Mouse (Mus musculus) midbrain, embryonic 13.5 days (tissue): ENCODE data around the gene Gstk1. TPM values are rescaled to one million over a fixed set of nuclear protein-coding genes. Genes with fewer than 3 reads are reported as not detected.
A peak's percentile ranks its signal among the peaks of the same experiment; 100 is the strongest.

Experiments
- ATAC-seq: fragments of 200-750 bp; cut with Nextera tagmentation; 2 replicates; pipeline ENCODE4 v1.8.0; 2017; ENCODE audit warnings: mild to moderate bottlenecking, moderate TSS enrichment, moderate library complexity
- H3K27ac ChIP-seq: fragments of 300-500 bp; sonication (generic); 2 replicates; pipeline ENCODE4 v1.5.1; 2015; ENCODE audit warnings: inconsistent platforms, mild to moderate bottlenecking, moderate library complexity
- H3K27me3 ChIP-seq: fragments of 300-500 bp; sonication (generic); 2 replicates; pipeline ENCODE4 v1.6.1; 2015; ENCODE audit warnings: mild to moderate bottlenecking, inconsistent platforms
- H3K36me3 ChIP-seq: fragments of 300-500 bp; sonication (generic); 2 replicates; pipeline ENCODE4 v1.6.1; 2015; ENCODE audit warnings: mild to moderate bottlenecking, inconsistent platforms
- H3K4me1 ChIP-seq: fragments of 300-500 bp; sonication (generic); replicated peaks from 2 replicates; pipeline ENCODE4 v1.6.1; 2015; ENCODE audit warnings: inconsistent platforms
- H3K4me2 ChIP-seq: fragments of 300-500 bp; sonication (generic); replicated peaks from 2 replicates; pipeline ENCODE4 v1.6.1; 2015; ENCODE audit warnings: moderate library complexity, mild to moderate bottlenecking, inconsistent platforms
- H3K4me3 ChIP-seq: fragments of 300-500 bp; sonication (generic); replicated peaks from 2 replicates; pipeline ENCODE4 v1.5.1; 2015; ENCODE audit warnings: mild to moderate bottlenecking, inconsistent platforms
- H3K9ac ChIP-seq: fragments of 300-500 bp; sonication (generic); replicated peaks from 2 replicates; pipeline ENCODE4 v1.6.1; 2015; ENCODE audit warnings: mild to moderate bottlenecking, inconsistent platforms
- H3K9me3 ChIP-seq: fragments of 300-500 bp; sonication (generic); 2 replicates; pipeline ENCODE4 v1.6.1; 2016; ENCODE audit warnings: mild to moderate bottlenecking, inconsistent platforms
- WGBS: fragments of 180-500 bp; shearing (Covaris S2); methylation state at CpG from one replicate; pipeline ENCODE4 v1.1.7; 2015; 5-methylcytosine and 5-hydroxymethylcytosine counted together
- polyA plus RNA-seq: library from polyadenylated mRNA; unstranded; fragments of >200 nt; fragmentation: Nextera tagmentation; extraction: Ambion mirVana; gene quantifications from 2 replicates; pipeline ENCODE4 v1.2.1, GENCODE M21; 2015

Gstk1 gene
- polyA plus RNA-seq, 1 experiment from 2014 or later = 10.8 TPM

DNA sequence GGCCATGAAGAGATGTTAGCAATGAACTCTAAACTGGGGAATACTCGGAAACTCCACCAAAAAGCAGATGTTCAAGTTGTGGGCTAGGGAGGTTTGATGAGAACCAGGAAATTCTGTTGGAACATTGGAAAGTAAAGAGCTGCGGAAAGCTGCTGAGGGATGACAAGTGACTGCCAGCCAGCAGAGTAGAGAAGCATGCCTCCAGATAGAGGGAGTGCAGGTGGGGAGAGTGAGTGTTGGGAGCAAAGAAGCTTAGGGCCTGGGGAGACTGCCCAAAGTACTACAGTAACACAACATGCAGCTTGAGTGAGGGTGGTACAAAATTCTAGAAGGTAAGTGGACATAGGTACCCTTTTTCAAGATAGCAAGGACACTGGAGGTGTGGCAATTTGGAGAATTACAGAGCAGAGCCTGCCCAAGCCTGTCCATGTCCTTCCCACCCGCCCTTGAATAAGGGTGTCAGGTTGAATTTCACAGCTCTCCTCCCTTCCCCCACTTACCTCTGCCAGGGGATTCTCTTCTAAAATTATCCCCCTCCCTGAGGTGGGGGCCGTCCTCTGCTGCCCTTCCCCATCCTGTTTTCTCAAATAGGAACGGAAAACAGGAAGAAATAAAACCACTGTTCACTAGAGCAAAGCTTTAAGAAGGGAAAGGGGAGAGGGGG lies 37.3 kb downstream of the Gstk1 start:
- 0 out of 2 replicates have a peak, but pooled peaks have one; percentile 21 for ATAC-seq
- Histone ChIP-seq H3K4me2 (no peak overlapping the region), H3K4me1 (no peaks in the 10 kb centered on the region), H3K9me3 (no peaks in the 10 kb centered on the region), H3K27me3 (no peaks in the 10 kb centered on the region), H3K9ac (no peak overlapping the region), H3K27ac (no peak overlapping the region), H3K4me3 (no peak overlapping the region), H3K36me3 (peaks cover 71% of the 10 kb centered on the region)
- WGBS = 84% methylated on average over 5 of the region's 5 CpGs

DNA sequence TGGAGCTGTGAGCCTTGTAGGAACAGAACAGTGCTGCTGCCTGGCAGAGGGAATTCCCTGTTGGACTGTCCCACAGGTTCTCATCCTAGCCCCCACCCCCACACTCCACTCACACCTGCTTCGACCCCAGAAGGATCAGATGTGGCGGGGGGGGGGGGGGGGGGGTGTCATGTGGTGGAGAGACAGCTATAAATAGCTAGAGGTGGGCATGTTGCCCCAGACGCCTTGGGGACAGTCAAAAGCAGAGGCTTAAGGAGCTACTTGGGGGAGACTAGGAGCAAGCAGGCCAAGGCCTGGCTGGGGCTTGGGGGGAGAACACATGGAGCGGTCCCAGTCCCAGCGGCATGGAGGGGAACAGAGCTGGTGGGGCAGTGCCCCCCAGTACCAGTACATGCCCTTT lies 40.7 kb downstream of the Gstk1 start, which contains the start of gene Clcn1:
Gene Clcn1 (plus strand): TSS at position 238 of the 400 bp plus-strand sequence.
- Histone ChIP-seq H3K4me3 (no peak within 1 kb of the TSS), H3K27me3 (no peaks in the 10 kb centered on the region), H3K9me3 (no peaks in the 10 kb centered on the region), H3K9ac (no peak within 1 kb of the TSS), H3K4me1 (no peaks in the 10 kb centered on the region), H3K27ac (no peak within 1 kb of the TSS), H3K36me3 (peaks cover 56% of the 10 kb centered on the region), H3K4me2 (no peak within 1 kb of the TSS)
- 0 out of 2 replicates have a peak, but pooled peaks have one; percentile 22 for ATAC-seq
- WGBS = 83% methylated on average over 4 of the region's 5 CpGs

DNA sequence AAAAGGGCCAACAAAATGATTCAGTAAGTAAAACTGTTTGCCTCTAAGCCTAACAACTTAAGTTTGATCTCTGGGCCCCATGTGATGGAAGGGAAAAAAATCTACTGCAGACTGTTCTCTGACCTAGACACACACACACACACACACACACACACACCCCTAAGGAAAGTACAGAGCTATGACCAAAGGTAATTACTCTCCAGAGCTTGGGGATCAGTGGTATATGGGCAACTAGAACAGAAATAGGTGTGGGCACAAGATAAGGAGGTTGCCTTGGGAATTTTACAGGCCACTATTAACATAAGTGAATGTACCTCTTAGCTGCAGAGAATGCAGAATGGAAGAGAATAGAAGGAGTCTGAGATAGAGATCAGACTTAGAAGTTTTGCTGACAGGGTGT lies 41.8 kb downstream of the Gstk1 start:
- Histone ChIP-seq H3K4me1 (no peaks in the 10 kb centered on the region), H3K27ac (no peak overlapping the region), H3K4me2 (no peak overlapping the region), H3K9ac (no peak overlapping the region), H3K4me3 (no peak overlapping the region), H3K36me3 (peaks cover 55% of the 10 kb centered on the region), H3K27me3 (no peaks in the 10 kb centered on the region), H3K9me3 (no peaks in the 10 kb centered on the region)
- no peak for ATAC-seq

DNA sequence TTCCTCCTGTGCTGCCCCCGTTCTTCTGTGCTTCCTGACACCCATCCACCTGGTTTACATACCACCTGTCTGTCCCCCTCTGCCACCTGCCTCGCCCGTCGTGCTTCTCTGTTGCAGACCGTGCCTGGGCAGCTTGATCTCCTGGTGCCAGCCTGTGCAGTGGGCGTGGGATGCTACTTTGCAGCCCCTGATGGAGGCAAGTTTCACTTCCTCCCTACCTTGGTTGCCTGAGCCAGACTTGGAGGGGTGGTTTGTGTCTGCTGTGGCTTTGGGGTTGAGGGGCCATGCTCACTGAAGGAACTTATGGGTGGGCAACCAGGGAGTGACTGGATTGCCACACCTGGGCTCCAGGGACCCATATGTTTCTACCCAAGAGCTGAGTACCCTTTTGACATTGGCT lies 47.6 kb downstream of the Gstk1 start:
- no peak for ATAC-seq
- Histone ChIP-seq H3K9ac (no peak overlapping the region), H3K27me3 (no peaks in the 10 kb centered on the region), H3K36me3 (peaks cover 78% of the 10 kb centered on the region), H3K9me3 (no peaks in the 10 kb centered on the region), H3K4me1 (no peaks in the 10 kb centered on the region), H3K4me3 (no peak overlapping the region), H3K27ac (no peak overlapping the region), H3K4me2 (no peak overlapping the region)
- 95% methylated on average over 6 of the region's 6 CpGs for WGBS

DNA sequence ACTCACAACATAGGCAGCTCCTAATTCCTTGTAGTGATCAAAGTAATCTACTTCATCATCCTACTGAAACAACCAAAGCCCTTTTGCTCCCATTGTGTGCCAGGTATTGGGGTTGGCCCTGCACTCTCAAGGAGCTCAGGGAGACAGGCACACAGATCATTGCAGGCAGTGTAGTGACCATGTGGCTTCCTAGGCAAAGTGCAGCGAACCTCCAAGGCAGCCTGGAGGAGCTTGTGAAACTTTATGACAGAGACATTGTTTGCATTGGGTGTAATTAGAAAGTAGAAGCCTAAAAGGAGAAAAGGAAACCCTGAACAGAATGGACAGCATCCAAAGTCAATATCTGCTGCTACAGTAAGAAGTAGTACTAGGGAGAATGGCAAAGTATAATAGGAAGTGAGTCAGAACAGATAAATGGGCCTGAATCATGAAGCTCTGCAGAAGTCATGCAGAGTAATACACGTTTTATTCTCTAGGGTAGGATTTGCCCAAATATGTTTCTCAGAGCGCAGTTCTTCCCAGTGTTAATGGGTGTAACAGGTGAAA lies 49.9 kb downstream of the Gstk1 start:
- no peaks in the 10 kb centered on the region for H3K9me3 ChIP-seq
- H3K27me3 ChIP-seq = no peaks in the 10 kb centered on the region
- H3K27ac ChIP-seq = no peak overlapping the region
- 85% methylated on average over 3 of the region's 3 CpGs for WGBS
- no peak overlapping the region for H3K9ac ChIP-seq
- no peaks in the 10 kb centered on the region for H3K4me1 ChIP-seq
- no peak overlapping the region for H3K4me3 ChIP-seq
- H3K4me2 ChIP-seq = no peak overlapping the region
- no peak for ATAC-seq
- H3K36me3 ChIP-seq = peaks cover 92% of the 10 kb centered on the region

DNA sequence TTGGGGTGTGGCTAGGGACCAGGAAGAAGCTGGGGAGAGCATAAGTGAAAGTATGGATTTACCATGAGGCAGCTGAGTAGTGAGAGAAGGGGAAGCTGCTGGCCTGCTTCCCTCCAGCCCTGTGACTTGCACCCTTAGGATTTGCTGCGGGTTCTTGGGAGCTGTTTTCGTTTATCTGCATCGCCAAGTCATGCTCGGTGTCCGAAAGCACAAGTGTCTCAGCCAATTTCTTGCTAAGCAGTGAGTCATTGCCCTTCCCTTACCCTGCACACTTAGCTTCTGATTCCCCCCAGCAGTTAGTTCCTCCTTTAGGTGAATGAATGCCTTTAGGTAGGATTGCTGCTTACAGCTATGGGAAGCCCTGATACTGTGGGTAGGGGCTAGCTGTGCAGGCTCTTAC lies 53.6 kb downstream of the Gstk1 start:
- WGBS = 95% methylated on average over 5 of the region's 5 CpGs
- ATAC-seq = no peak
- H3K36me3 ChIP-seq = peaks cover 74% of the 10 kb centered on the region
- H3K4me1 ChIP-seq = no peaks in the 10 kb centered on the region
- H3K27me3 ChIP-seq = no peaks in the 10 kb centered on the region
- H3K27ac ChIP-seq = no peak overlapping the region
- no peak overlapping the region for H3K4me2 ChIP-seq
- no peak overlapping the region for H3K4me3 ChIP-seq
- no peak overlapping the region for H3K9ac ChIP-seq
- no peaks in the 10 kb centered on the region for H3K9me3 ChIP-seq

Other genes starting within 250 kb of the Gstk1 start
- gene Sva, start 207.5 kb upstream of the Gstk1 start, polyA plus RNA-seq = not detected in 2 replicates
- gene Tas2r139, start 105.0 kb upstream of the Gstk1 start, polyA plus RNA-seq = not detected in 2 replicates
- gene Tas2r144, start 30.6 kb upstream of the Gstk1 start, polyA plus RNA-seq = not detected in 2 replicates
- 0.18 TPM in 1 of 2 replicates, not detected in the other for gene Tmem139, start 16.0 kb downstream of the Gstk1 start, polyA plus RNA-seq
- 57.3 and 57.6 TPM in 2 replicates for gene Casp2, start 19.1 kb downstream of the Gstk1 start, polyA plus RNA-seq
- gene Clcn1, start 40.8 kb downstream of the Gstk1 start, polyA plus RNA-seq = 1.9 TPM in 2 replicates
- gene Fam131b, start 78.7 kb downstream of the Gstk1 start, polyA plus RNA-seq = 5.4 and 5.7 TPM in 2 replicates
- 43.2 and 46.2 TPM in 2 replicates for gene Zyx, start 103.7 kb downstream of the Gstk1 start, polyA plus RNA-seq
- gene Epha1, start 127.3 kb downstream of the Gstk1 start, polyA plus RNA-seq = 0.24 TPM in 2 replicates
- not detected in 2 replicates for gene Tas2r143, start 154.3 kb downstream of the Gstk1 start, polyA plus RNA-seq
- not detected in 2 replicates for gene Tas2r135, start 159.5 kb downstream of the Gstk1 start, polyA plus RNA-seq
- gene Tas2r126, start 188.6 kb downstream of the Gstk1 start, polyA plus RNA-seq = not detected in 2 replicates
- not detected in 2 replicates for gene Olfr458, start 219.3 kb downstream of the Gstk1 start, polyA plus RNA-seq
- not detected in 2 replicates for gene Olfr457, start 230.4 kb downstream of the Gstk1 start, polyA plus RNA-seq
- gene Olfr456, start 241.3 kb downstream of the Gstk1 start, polyA plus RNA-seq = not detected in 2 replicates